Mouse (Mus musculus): Measurements from ENCODE around the gene Pcdh15. TPM values are rescaled to one million over a fixed set of nuclear protein-coding genes. Genes with fewer than 3 reads are reported as not detected.

The Pcdh15 gene
- polyA plus RNA-seq, 1 experiment from 2014 or later: 0.70 TPM

- WGBS: 45% methylated on average over 2 of the region's 2 CpGs
- Histone ChIP-seq H3K36me3 (ENCODE audit: control insufficient read depth, insufficient read depth, low read length) (no peaks in the 10 kb centered on the region), H3K27ac (replicated peaks in 1 of 2; ENCODE audit: control insufficient read depth in 1 of 2, insufficient read depth in 1 of 2, low read depth in 2 of 2, low read length in 2 of 2) (no peak overlapping the region), H3K4me3 (ENCODE audit: control insufficient read depth in 1 of 2, insufficient read depth in 1 of 2, low read depth in 1 of 2, low read length in 2 of 2) (no peak overlapping the region), H3K9ac (ENCODE audit: low read length) (no peak overlapping the region), H3K4me2 (ENCODE audit: low read length) (no peak overlapping the region), H3K4me1 (ENCODE audit: control insufficient read depth in 2 of 2, insufficient read depth in 2 of 2, low read length in 2 of 2) (no peaks in the 10 kb centered on the region), H3K27me3 (ENCODE audit: control insufficient read depth, insufficient read depth, low read length) (no peaks in the 10 kb centered on the region), H3K9me3 (ENCODE audit: control insufficient read depth, low read length) (no peaks in the 10 kb centered on the region)
- no peak for ATAC-seq (ENCODE audit: insufficient number of reproducible peaks, insufficient read depth, low FRiP score, low read depth)
Observed at GRCm38 (mm10) chr10:73216001-73216400, 116.9 kb downstream of the Pcdh15 start.

GRCm38 (mm10) chr10:73242294-73242693 is 143.2 kb downstream of the Pcdh15 start:
- Histone ChIP-seq H3K36me3 (ENCODE audit: control insufficient read depth, insufficient read depth, low read length) (no peaks in the 10 kb centered on the region), H3K4me1 (ENCODE audit: control insufficient read depth in 2 of 2, insufficient read depth in 2 of 2, low read length in 2 of 2) (no peaks in the 10 kb centered on the region), H3K27me3 (ENCODE audit: control insufficient read depth, insufficient read depth, low read length) (no peaks in the 10 kb centered on the region), H3K27ac (replicated peaks in 1 of 2; ENCODE audit: control insufficient read depth in 1 of 2, insufficient read depth in 1 of 2, low read depth in 2 of 2, low read length in 2 of 2) (no peak overlapping the region), H3K4me3 (ENCODE audit: control insufficient read depth in 1 of 2, insufficient read depth in 1 of 2, low read depth in 1 of 2, low read length in 2 of 2) (no peak overlapping the region), H3K9ac (ENCODE audit: low read length) (no peak overlapping the region), H3K9me3 (ENCODE audit: control insufficient read depth, low read length) (no peaks in the 10 kb centered on the region), H3K4me2 (ENCODE audit: low read length) (no peak overlapping the region)
- ATAC-seq (ENCODE audit: insufficient number of reproducible peaks, insufficient read depth, low FRiP score, low read depth): no peak
- 68% methylated on average over 5 of the region's 5 CpGs for WGBS

DNA sequence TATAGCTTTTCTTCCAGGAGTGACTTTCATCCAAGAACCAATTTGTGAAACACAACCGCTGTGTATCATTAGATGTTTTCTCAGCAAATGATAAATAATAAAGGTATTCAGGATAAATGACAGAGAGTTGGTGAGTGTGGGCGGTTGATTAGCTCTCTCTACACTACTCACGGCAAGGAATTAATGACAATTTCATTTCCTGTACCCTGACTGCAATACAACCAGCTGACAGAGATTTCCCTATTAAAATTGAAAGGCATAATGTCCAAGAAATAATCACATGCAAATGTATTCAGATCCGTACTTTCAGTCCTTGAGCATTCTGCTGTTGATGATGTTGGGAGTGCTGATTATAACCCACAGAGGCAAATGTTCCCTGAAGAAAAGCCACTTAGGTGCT is 181.3 kb downstream of the Pcdh15 start:
- no peaks in the 10 kb centered on the region for H3K9me3 ChIP-seq (ENCODE audit: control insufficient read depth, low read length)
- H3K4me1 ChIP-seq (ENCODE audit: control insufficient read depth in 2 of 2, insufficient read depth in 2 of 2, low read length in 2 of 2): no peaks in the 10 kb centered on the region
- no peak overlapping the region for H3K4me2 ChIP-seq (ENCODE audit: low read length)
- no peak overlapping the region for H3K4me3 ChIP-seq (ENCODE audit: control insufficient read depth in 1 of 2, insufficient read depth in 1 of 2, low read depth in 1 of 2, low read length in 2 of 2)
- H3K27ac ChIP-seq (replicated peaks in 1 of 2; ENCODE audit: control insufficient read depth in 1 of 2, insufficient read depth in 1 of 2, low read depth in 2 of 2, low read length in 2 of 2): no peak overlapping the region
- WGBS: 73% methylated on average over 4 of the region's 4 CpGs
- H3K36me3 ChIP-seq (ENCODE audit: control insufficient read depth, insufficient read depth, low read length): no peaks in the 10 kb centered on the region
- H3K9ac ChIP-seq (ENCODE audit: low read length): no peak overlapping the region
- no peaks in the 10 kb centered on the region for H3K27me3 ChIP-seq (ENCODE audit: control insufficient read depth, insufficient read depth, low read length)
- no peak for ATAC-seq (ENCODE audit: insufficient number of reproducible peaks, insufficient read depth, low FRiP score, low read depth)

GRCm38 (mm10) chr10:73296456-73296855 is 197.3 kb downstream of the Pcdh15 start:
- Histone ChIP-seq H3K9me3 (ENCODE audit: control insufficient read depth, low read length) (no peaks in the 10 kb centered on the region), H3K4me3 (ENCODE audit: control insufficient read depth in 1 of 2, insufficient read depth in 1 of 2, low read depth in 1 of 2, low read length in 2 of 2) (no peak overlapping the region), H3K27me3 (ENCODE audit: control insufficient read depth, insufficient read depth, low read length) (no peaks in the 10 kb centered on the region), H3K4me2 (ENCODE audit: low read length) (no peak overlapping the region), H3K27ac (replicated peaks in 1 of 2; ENCODE audit: control insufficient read depth in 1 of 2, insufficient read depth in 1 of 2, low read depth in 2 of 2, low read length in 2 of 2) (no peak overlapping the region), H3K4me1 (ENCODE audit: control insufficient read depth in 2 of 2, insufficient read depth in 2 of 2, low read length in 2 of 2) (no peaks in the 10 kb centered on the region), H3K36me3 (ENCODE audit: control insufficient read depth, insufficient read depth, low read length) (no peaks in the 10 kb centered on the region), H3K9ac (ENCODE audit: low read length) (no peak overlapping the region)
- no peak for ATAC-seq (ENCODE audit: insufficient number of reproducible peaks, insufficient read depth, low FRiP score, low read depth)
- WGBS: 44% methylated on average over 5 of the region's 5 CpGs

- Histone ChIP-seq H3K9ac (ENCODE audit: low read length) (no peak overlapping the region), H3K4me3 (ENCODE audit: control insufficient read depth in 1 of 2, insufficient read depth in 1 of 2, low read depth in 1 of 2, low read length in 2 of 2) (no peak overlapping the region), H3K9me3 (ENCODE audit: control insufficient read depth, low read length) (no peaks in the 10 kb centered on the region), H3K4me1 (ENCODE audit: control insufficient read depth in 2 of 2, insufficient read depth in 2 of 2, low read length in 2 of 2) (no peaks in the 10 kb centered on the region), H3K4me2 (ENCODE audit: low read length) (no peak overlapping the region), H3K27me3 (ENCODE audit: control insufficient read depth, insufficient read depth, low read length) (no peaks in the 10 kb centered on the region), H3K27ac (replicated peaks in 1 of 2; ENCODE audit: control insufficient read depth in 1 of 2, insufficient read depth in 1 of 2, low read depth in 2 of 2, low read length in 2 of 2) (no peak overlapping the region), H3K36me3 (ENCODE audit: control insufficient read depth, insufficient read depth, low read length) (no peaks in the 10 kb centered on the region)
- WGBS: 70% methylated on average over 8 of the region's 8 CpGs
- ATAC-seq (ENCODE audit: insufficient number of reproducible peaks, insufficient read depth, low FRiP score, low read depth): no peak
Observed at GRCm38 (mm10) chr10:73301951-73302350, 202.8 kb downstream of the Pcdh15 start.

DNA sequence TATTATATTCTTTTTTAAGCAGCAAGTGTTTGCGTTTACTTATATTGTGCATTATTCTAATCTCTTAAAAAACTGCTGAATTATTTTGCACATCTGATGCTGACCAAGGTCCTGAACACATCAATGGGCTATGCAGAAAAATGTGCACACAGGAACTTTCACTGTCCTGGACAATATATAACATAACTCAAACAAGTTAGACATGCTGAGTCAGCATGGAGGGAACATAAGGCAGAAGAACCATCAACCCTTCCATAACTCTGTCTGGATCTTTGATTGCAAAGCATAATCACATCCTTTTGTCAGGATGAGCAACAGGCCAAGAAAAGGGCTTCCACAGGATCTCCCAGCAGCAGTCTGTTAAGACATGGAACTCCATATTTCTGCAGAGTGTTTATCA is 207.5 kb downstream of the Pcdh15 start:
- WGBS: 76% methylated on average over 1 of the region's 1 CpGs
- ATAC-seq (ENCODE audit: insufficient number of reproducible peaks, insufficient read depth, low FRiP score, low read depth): no peak
- no peaks in the 10 kb centered on the region for H3K9me3 ChIP-seq (ENCODE audit: control insufficient read depth, low read length)
- no peaks in the 10 kb centered on the region for H3K27me3 ChIP-seq (ENCODE audit: control insufficient read depth, insufficient read depth, low read length)
- H3K4me2 ChIP-seq (ENCODE audit: low read length): no peak overlapping the region
- H3K9ac ChIP-seq (ENCODE audit: low read length): no peak overlapping the region
- no peaks in the 10 kb centered on the region for H3K36me3 ChIP-seq (ENCODE audit: control insufficient read depth, insufficient read depth, low read length)
- H3K4me3 ChIP-seq (ENCODE audit: control insufficient read depth in 1 of 2, insufficient read depth in 1 of 2, low read depth in 1 of 2, low read length in 2 of 2): no peak overlapping the region
- no peak overlapping the region for H3K27ac ChIP-seq (replicated peaks in 1 of 2; ENCODE audit: control insufficient read depth in 1 of 2, insufficient read depth in 1 of 2, low read depth in 2 of 2, low read length in 2 of 2)
- no peaks in the 10 kb centered on the region for H3K4me1 ChIP-seq (ENCODE audit: control insufficient read depth in 2 of 2, insufficient read depth in 2 of 2, low read length in 2 of 2)

DNA sequence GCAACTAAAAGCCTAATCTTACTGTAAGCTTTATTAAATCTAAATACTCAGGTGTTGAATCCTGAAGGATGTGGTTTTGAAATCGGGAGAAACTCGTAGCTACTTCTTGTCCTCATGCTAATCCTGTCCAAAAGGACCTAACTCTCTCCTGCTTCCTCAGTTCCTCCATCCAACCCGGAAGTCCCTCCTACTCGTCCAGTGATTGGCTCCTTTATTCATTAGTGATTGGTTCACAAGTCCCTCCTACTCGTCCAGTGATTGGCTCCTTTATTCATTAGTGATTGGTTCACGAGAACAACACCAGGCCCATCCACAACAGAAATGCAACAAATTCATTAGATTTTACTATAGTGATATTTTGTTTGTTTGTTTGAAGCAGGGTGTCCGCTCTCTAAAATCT is 227.7 kb downstream of the Pcdh15 start:
- no peak for ATAC-seq (ENCODE audit: insufficient number of reproducible peaks, insufficient read depth, low FRiP score, low read depth)
- Histone ChIP-seq H3K27ac (replicated peaks in 1 of 2; ENCODE audit: control insufficient read depth in 1 of 2, insufficient read depth in 1 of 2, low read depth in 2 of 2, low read length in 2 of 2) (no peak overlapping the region), H3K27me3 (ENCODE audit: control insufficient read depth, insufficient read depth, low read length) (no peaks in the 10 kb centered on the region), H3K9me3 (ENCODE audit: control insufficient read depth, low read length) (no peaks in the 10 kb centered on the region), H3K4me3 (ENCODE audit: control insufficient read depth in 1 of 2, insufficient read depth in 1 of 2, low read depth in 1 of 2, low read length in 2 of 2) (no peak overlapping the region), H3K4me1 (ENCODE audit: control insufficient read depth in 2 of 2, insufficient read depth in 2 of 2, low read length in 2 of 2) (no peaks in the 10 kb centered on the region), H3K9ac (ENCODE audit: low read length) (no peak overlapping the region), H3K36me3 (ENCODE audit: control insufficient read depth, insufficient read depth, low read length) (no peaks in the 10 kb centered on the region), H3K4me2 (ENCODE audit: low read length) (no peak overlapping the region)
- WGBS: 85% methylated on average over 7 of the region's 7 CpGs

GRCm38 (mm10) chr10:73333426-73333825 is 234.3 kb downstream of the Pcdh15 start:
- ATAC-seq (ENCODE audit: insufficient number of reproducible peaks, insufficient read depth, low FRiP score, low read depth): no peak

More at GRCm38 (mm10) chr10:73333426-73333825, 234.3 kb downstream of the Pcdh15 start:
- Histone ChIP-seq H3K4me2 (ENCODE audit: low read length) (no peak overlapping the region), H3K27me3 (ENCODE audit: control insufficient read depth, insufficient read depth, low read length) (no peaks in the 10 kb centered on the region), H3K27ac (replicated peaks in 1 of 2; ENCODE audit: control insufficient read depth in 1 of 2, insufficient read depth in 1 of 2, low read depth in 2 of 2, low read length in 2 of 2) (no peak overlapping the region), H3K9me3 (ENCODE audit: control insufficient read depth, low read length) (no peaks in the 10 kb centered on the region), H3K9ac (ENCODE audit: low read length) (no peak overlapping the region), H3K4me1 (ENCODE audit: control insufficient read depth in 2 of 2, insufficient read depth in 2 of 2, low read length in 2 of 2) (no peaks in the 10 kb centered on the region), H3K4me3 (ENCODE audit: control insufficient read depth in 1 of 2, insufficient read depth in 1 of 2, low read depth in 1 of 2, low read length in 2 of 2) (no peak overlapping the region), H3K36me3 (ENCODE audit: control insufficient read depth, insufficient read depth, low read length) (no peaks in the 10 kb centered on the region)
- WGBS: 48% methylated on average over 1 of the region's 1 CpGs
